ENCODE assay signal across 25 mouse cellular contexts in genomic region chr19:58704556-58704955, GRCm38 (mm10). TPM values are rescaled to one million over a fixed set of nuclear protein-coding genes. Genes with fewer than 3 reads are reported as not detected.
"Had no signal": no experiment of that assay in that cellular context is flagged by ENCODE, and none has a peak within 500 bp of the region (broad histone marks: within the 10 kb centered on the region; RNA-seq: fewer than 3 reads in every experiment).

No protein-coding gene starts in this region.

- H3K9ac ChIP-seq: limb, embryonic 13.5 days; liver, embryonic 12.5 days; liver, embryonic 15.5 days; lung, embryonic 15.5 days; neural tube, embryonic 13.5 days; stomach, embryonic 15.5 days had no signal

- H3K4me2 ChIP-seq: limb, embryonic 13.5 days; liver, embryonic 12.5 days; liver, embryonic 15.5 days; lung, embryonic 15.5 days; neural tube, embryonic 13.5 days; stomach, embryonic 15.5 days had no signal

- ATAC-seq: liver, embryonic 12.5 days had no signal

- H3K27me3 ChIP-seq: limb, embryonic 13.5 days; liver, embryonic 12.5 days; liver, embryonic 15.5 days; lung, embryonic 15.5 days; neural tube, embryonic 13.5 days; stomach, embryonic 15.5 days had no signal

- H3K36me3 ChIP-seq: limb, embryonic 10.5 days; limb, embryonic 13.5 days; liver, embryonic 12.5 days; liver, embryonic 15.5 days; lung, embryonic 15.5 days; neural tube, embryonic 13.5 days; stomach, embryonic 15.5 days had no signal

- H3K4me3 ChIP-seq: limb, embryonic 10.5 days; limb, embryonic 13.5 days; liver, embryonic 12.5 days; liver, embryonic 15.5 days; lung, embryonic 15.5 days; neural tube, embryonic 13.5 days; stomach, embryonic 15.5 days had no signal

- H3K9me3 ChIP-seq: limb, embryonic 10.5 days; limb, embryonic 13.5 days; liver, embryonic 12.5 days; liver, embryonic 15.5 days; lung, embryonic 15.5 days; neural tube, embryonic 13.5 days; stomach, embryonic 15.5 days had no signal

- H3K27ac ChIP-seq: limb, embryonic 10.5 days; limb, embryonic 13.5 days; liver, embryonic 12.5 days; liver, embryonic 15.5 days; lung, embryonic 15.5 days; macrophage; neural tube, embryonic 13.5 days; stomach, embryonic 15.5 days had no signal

- DNase-seq: kidney, adult 11 months; kidney, adult 8-10 months; kidney, postnatal 14 days; kidney, postnatal 4 days; liver; lung, adult 18-20 months; midbrain, embryonic 14.5 days; retina, postnatal 1 day; right cerebral cortex, postnatal 4 days; thymus, postnatal 25 days had no signal

- H3K4me1 ChIP-seq: limb, embryonic 10.5 days; limb, embryonic 13.5 days; liver, embryonic 12.5 days; liver, embryonic 15.5 days; lung, embryonic 15.5 days; neural tube, embryonic 13.5 days; stomach, embryonic 15.5 days had no signal

RNA-seq across cellular contexts. Expression of gene Pnliprp1, which starts 24.1 kb away (rescaled TPM):
- total RNA-seq: layer of hippocampus, adult 18-20 months; layer of hippocampus, postnatal 14 days; left cerebral cortex, adult 8-10 months; left cerebral cortex, postnatal 25 days; megakaryocyte, adult 5-6 weeks; neutrophil, adult 5-6 weeks had no signal
- polyA plus RNA-seq: macrophage; midbrain, embryonic 14.5 days; neural tube, embryonic 13.5 days had no signal

RNA-seq across cellular contexts. Expression of gene Pnlip, which starts 52.3 kb away (rescaled TPM):
- total RNA-seq: megakaryocyte, adult 5-6 weeks; neutrophil, adult 5-6 weeks had no signal
- polyA plus RNA-seq: kidney, embryonic 16.5 days; limb, embryonic 10.5 days; limb, embryonic 13.5 days; liver, embryonic 15.5 days; lung, embryonic 15.5 days; macrophage; midbrain, embryonic 14.5 days had no signal

RNA-seq across cellular contexts. Expression of gene Pnliprp2, which starts 55.0 kb away (rescaled TPM):
- total RNA-seq: layer of hippocampus, postnatal 14 days; left cerebral cortex, adult 8-10 months; left cerebral cortex, postnatal 25 days; megakaryocyte, adult 5-6 weeks; neutrophil, adult 5-6 weeks had no signal
- polyA plus RNA-seq: limb, embryonic 13.5 days; macrophage; midbrain, embryonic 14.5 days had no signal
